Mouse (Mus musculus) c-Kit-positive CD71-positive TER-119-positive erythroid progenitor cells, embryonic 14.5 days (primary cell): ENCODE measurements around the gene Eif2s1.
"Not testable (repeated sequence)": the region's sequence is repeated elsewhere in the genome, so short reads cannot be mapped to it uniquely, and the experiment has no call there.

Experiments used
- DNase-seq: peaks from one replicate; pipeline ENCODE4 v3.0.0-alpha.2; 2013; ENCODE audit warnings: low spot score

Eif2s1 gene

GRCm38 (mm10) chr12:78915561-78915960, 53.9 kb downstream of the Eif2s1 start:
- peak; percentile 63 for DNase-seq

GRCm38 (mm10) chr12:78916278-78916677, 54.7 kb downstream of the Eif2s1 start:
- no peak for DNase-seq

- peak; percentile 90 for DNase-seq
Observed at GRCm38 (mm10) chr12:78918227-78919078, 56.8 kb downstream of the Eif2s1 start.

GRCm38 (mm10) chr12:78919079-78919712, 57.6 kb downstream of the Eif2s1 start:
- peak; percentile 66 for DNase-seq

- DNase-seq = no peak
Observed at GRCm38 (mm10) chr12:78921421-78921820, 59.8 kb downstream of the Eif2s1 start.

- no peak for DNase-seq
Observed at GRCm38 (mm10) chr12:78922058-78922457, 60.4 kb downstream of the Eif2s1 start.

- DNase-seq = not testable (repeated sequence)
Observed at GRCm38 (mm10) chr12:78922977-78923376, 61.4 kb downstream of the Eif2s1 start.

- DNase-seq = no peak
Observed at GRCm38 (mm10) chr12:78923539-78924189, 62.0 kb downstream of the Eif2s1 start.

GRCm38 (mm10) chr12:78927287-78927686, 65.7 kb downstream of the Eif2s1 start:
- no peak for DNase-seq

GRCm38 (mm10) chr12:78929900-78930299, 68.3 kb downstream of the Eif2s1 start:
- no peak for DNase-seq

- DNase-seq = no peak
Observed at GRCm38 (mm10) chr12:78936494-78936893, 74.9 kb downstream of the Eif2s1 start.
